9 mouse cellular contexts compared by ENCODE assay signal in the genomic region with DNA sequence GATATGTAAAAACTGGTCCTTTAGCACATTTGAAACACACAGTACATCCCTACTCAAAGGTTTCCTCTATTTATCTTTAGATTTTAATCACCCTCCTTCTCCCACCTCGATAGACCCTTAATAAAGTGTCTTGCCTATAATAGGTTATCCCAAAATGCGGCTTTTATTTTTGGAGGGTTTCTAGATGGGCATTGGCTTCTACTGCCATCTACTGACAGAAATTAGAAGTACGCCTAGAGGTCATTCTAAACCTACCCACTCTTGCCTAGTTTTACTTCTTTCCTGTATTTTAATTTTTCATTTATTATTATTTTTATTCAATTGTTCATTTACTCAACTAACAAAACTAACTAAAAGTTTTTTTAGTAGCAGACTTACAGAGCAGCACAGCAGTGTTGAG. TPM values are rescaled to one million over a fixed set of nuclear protein-coding genes. Genes with fewer than 3 reads are reported as not detected.
DNase-seq lines count a peak whose midpoint lies in the region; ATAC-seq and TF ChIP-seq lines count a peak whose summit lies in the region.
"Had no signal": no experiment of that assay in that cellular context is flagged by ENCODE, and none has a peak within 500 bp of the region (broad histone marks: within the 10 kb centered on the region; RNA-seq: fewer than 3 reads in every experiment).

No protein-coding gene starts in this region.

- TF ChIP-seq POLR2A in lung, adult 2 months (IDR thresholded peaks at IDR 0.05; ENCODE audit: borderline replicate concordance, extremely low read depth, low read depth, low read length) = no peak

- WGBS in forebrain, embryonic 13.5 days = 10% methylated on average over 3 of the region's 3 CpGs
- 10% methylated on average over 3 of the region's 3 CpGs for WGBS in forebrain, embryonic 10.5 days
- 3% methylated on average over 3 of the region's 3 CpGs for WGBS in lung, adult 2 months

- no peak overlapping the region for H3K27ac ChIP-seq in forebrain, embryonic 13.5 days
- H3K27ac ChIP-seq in forebrain, embryonic 10.5 days = no peak overlapping the region
- H3K27ac ChIP-seq: heart, embryonic 13.5 days had no signal

- H3K9ac ChIP-seq in forebrain, embryonic 13.5 days = no peak overlapping the region
- H3K9ac ChIP-seq: heart, embryonic 13.5 days had no signal

- no peaks in the 10 kb centered on the region for H3K9me3 ChIP-seq in forebrain, embryonic 13.5 days (replicated peaks)
- no peaks in the 10 kb centered on the region for H3K9me3 ChIP-seq in forebrain, embryonic 10.5 days
- H3K9me3 ChIP-seq: heart, embryonic 13.5 days had no signal

- no peak overlapping the region for H3K4me3 ChIP-seq in forebrain, embryonic 13.5 days
- no peak overlapping the region for H3K4me3 ChIP-seq in forebrain, embryonic 10.5 days
- no peak overlapping the region for H3K4me3 ChIP-seq in lung, adult 2 months (replicated peaks; ENCODE audit: extremely low read depth, low read depth, low read length)
- H3K4me3 ChIP-seq: heart, embryonic 13.5 days had no signal

- no peaks in the 10 kb centered on the region for H3K36me3 ChIP-seq in forebrain, embryonic 13.5 days (ENCODE audit: poor library complexity, severe bottlenecking)
- no peaks in the 10 kb centered on the region for H3K36me3 ChIP-seq in forebrain, embryonic 10.5 days (replicated peaks)
- H3K36me3 ChIP-seq: heart, embryonic 13.5 days had no signal

- H3K4me1 ChIP-seq in forebrain, embryonic 13.5 days = no peaks in the 10 kb centered on the region
- H3K4me1 ChIP-seq in forebrain, embryonic 10.5 days = no peaks in the 10 kb centered on the region
- no peaks in the 10 kb centered on the region for H3K4me1 ChIP-seq in lung, adult 2 months (ENCODE audit: control insufficient read depth, insufficient read depth, low read length)
- H3K4me1 ChIP-seq: heart, embryonic 13.5 days had no signal

- no peak for TF ChIP-seq CTCF in lung, adult 2 months (IDR thresholded peaks at IDR 0.05; ENCODE audit: insufficient read depth, low read length)

- H3K27me3 ChIP-seq in forebrain, embryonic 13.5 days = no peaks in the 10 kb centered on the region
- H3K27me3 ChIP-seq in forebrain, embryonic 10.5 days (ENCODE audit: poor library complexity, severe bottlenecking) = no peaks in the 10 kb centered on the region
- H3K27me3 ChIP-seq: heart, embryonic 13.5 days had no signal

- DNase-seq in forebrain, embryonic 10.5 days (ENCODE audit: extremely low spot score, low spot score) = no peak
- DNase-seq in lung, postnatal 10 days = peak; percentile 32
- DNase-seq in lung, adult 2 months = no peak
- DNase-seq in forelimb bud, embryonic 11.5 days (ENCODE audit: low read depth, low spot score) = peak; percentile 40
- peak; percentile 79 for DNase-seq in retina, embryonic 14.5 days (ENCODE audit: low spot score)
- no peak for DNase-seq in right cerebral cortex, postnatal 10 days (ENCODE audit: low spot score in 2 of 2)
- no peak for DNase-seq in kidney, adult 8-10 months

- H3K4me2 ChIP-seq in forebrain, embryonic 13.5 days = no peak overlapping the region
- H3K4me2 ChIP-seq: heart, embryonic 13.5 days had no signal

- peak; percentile 51 for ATAC-seq in forebrain, embryonic 13.5 days

RNA-seq across cellular contexts. Expression of a gene that starts 51.4 kb away (rescaled TPM):
- not detected in 2 replicates for polyA plus RNA-seq in forebrain, embryonic 13.5 days (2015; fragmentation: Nextera tagmentation; extraction: Ambion mirVana)
- not detected in 2 replicates for polyA plus RNA-seq in forebrain, embryonic 10.5 days (2016; fragmentation: Nextera tagmentation; extraction: Ambion mirVana)
- polyA plus RNA-seq in lung, adult 2 months (2012; rRNA removed) = 0.32 and 0.37 TPM in 2 replicates
- polyA plus RNA-seq: heart, embryonic 13.5 days had no signal

Comparison
In these comparisons a context has a peak if more than half of its experiments do, and no peak if none do; other contexts are left out.
1. DNase-seq: peak in lung, postnatal 10 days (single experiment), forelimb bud, embryonic 11.5 days (single experiment) and retina, embryonic 14.5 days (single experiment); none in forebrain, embryonic 10.5 days (single experiment), lung, adult 2 months (single experiment), right cerebral cortex, postnatal 10 days (0 of 2) and kidney, adult 8-10 months (0 of 2).